Mouse (Mus musculus) megakaryocyte, adult 5-6 weeks (primary cell): Measurements from ENCODE around the gene Nupl1. TPM values are rescaled to one million over a fixed set of nuclear protein-coding genes. Genes with fewer than 3 reads are reported as not detected.

Source experiments
- ATAC-seq: 2 replicates; pipeline ENCODE4 v1.8.0; 2016; ENCODE audit warnings: mild to moderate bottlenecking, inconsistent platforms; ENCODE audit not compliant: poor library complexity, severe bottlenecking
- total RNA-seq, 2 experiments: library from RNA; stranded (forward) in 1 of 2; stranded (reverse) in 1 of 2; fragments of 153-499, 151-499 nt in 1 of 2; fragments of 221-1000, 200-1000 nt in 1 of 2; gene quantifications; 2 replicates each; pipeline versions ENCODE4 v1.2.3 to v1.2.4; 2015 to 2017

Nupl1 gene
- total RNA-seq, 2 experiments from 2014 or later, result not detected

DNA sequence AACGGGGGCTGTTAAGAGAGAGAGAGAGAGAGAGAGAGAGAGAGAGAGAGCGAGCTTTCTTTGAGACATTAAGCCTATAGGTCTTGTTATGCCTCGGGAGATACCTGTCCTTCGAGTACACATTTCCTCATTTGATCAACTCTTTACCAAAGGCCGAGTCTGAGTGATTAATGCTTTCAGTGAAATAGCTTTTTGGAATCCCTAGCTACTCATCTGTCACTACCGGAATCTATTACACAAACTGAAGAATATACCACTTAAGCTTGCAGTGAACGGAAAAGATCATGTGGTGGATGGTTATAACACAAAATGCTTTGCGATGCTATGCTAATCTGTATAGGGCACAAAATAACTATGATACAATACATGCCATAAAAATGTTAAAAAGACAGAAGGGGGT lies 865 bp downstream of the Nupl1 start:
- ATAC-seq, result no peak

DNA sequence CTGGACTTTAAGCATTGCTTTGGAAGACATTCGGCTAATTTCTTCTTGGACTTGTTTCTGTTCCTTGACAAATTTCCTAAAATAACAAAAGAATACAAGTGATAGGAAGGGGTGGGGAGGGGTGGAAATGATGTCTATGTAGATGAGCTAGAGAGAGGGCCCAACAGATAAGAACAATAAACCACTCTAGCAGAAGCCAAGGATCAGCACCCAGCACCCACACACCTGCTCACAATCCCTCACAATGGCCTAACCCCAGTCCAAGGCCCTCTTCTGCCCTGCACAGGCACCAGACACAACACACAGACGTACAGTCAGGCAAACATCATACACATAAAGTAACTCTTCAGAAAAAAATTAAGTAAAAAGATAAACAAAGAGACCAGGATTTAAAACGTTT lies 12.7 kb downstream of the Nupl1 start:
- ATAC-seq, result no peak

DNA sequence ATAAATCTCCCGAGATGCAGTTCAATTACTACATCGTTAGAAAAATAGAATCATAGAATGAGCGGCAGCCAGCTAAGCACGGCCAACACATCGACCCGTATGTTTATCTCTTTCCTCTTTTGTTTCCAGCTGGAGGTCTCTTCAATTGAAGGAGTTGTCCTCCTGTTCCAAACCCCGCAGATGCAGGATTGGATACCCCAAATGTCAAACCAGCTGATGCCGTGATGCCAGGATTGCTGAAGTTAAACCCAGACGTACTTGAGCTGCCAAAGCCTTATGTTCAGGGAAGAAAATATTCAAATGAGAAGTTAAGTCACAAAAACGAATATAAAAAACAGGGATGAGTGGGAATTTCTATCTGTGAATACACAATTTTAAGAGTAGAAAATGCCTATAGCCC lies 31.3 kb downstream of the Nupl1 start:
- ATAC-seq, result no peak

DNA sequence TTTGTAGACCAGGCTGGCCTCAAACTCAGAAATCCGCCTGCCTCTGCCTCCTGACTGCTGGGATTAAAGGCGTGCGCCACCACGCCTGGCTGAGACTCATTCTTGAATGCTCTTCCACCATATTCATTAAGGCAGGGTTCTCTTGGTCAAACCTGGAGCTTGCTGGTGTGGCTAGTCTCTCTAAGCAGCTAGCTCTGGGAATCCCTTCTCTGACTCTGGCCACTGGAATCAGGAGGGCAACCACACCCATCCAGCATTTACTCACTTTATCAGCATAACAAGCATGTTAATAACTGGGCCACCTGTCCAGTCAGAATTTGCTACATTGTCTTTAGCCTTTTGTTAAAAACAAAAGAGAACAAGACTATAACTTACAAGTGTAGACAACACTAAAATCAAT lies 33.6 kb downstream of the Nupl1 start:
- ATAC-seq, result no peak

DNA sequence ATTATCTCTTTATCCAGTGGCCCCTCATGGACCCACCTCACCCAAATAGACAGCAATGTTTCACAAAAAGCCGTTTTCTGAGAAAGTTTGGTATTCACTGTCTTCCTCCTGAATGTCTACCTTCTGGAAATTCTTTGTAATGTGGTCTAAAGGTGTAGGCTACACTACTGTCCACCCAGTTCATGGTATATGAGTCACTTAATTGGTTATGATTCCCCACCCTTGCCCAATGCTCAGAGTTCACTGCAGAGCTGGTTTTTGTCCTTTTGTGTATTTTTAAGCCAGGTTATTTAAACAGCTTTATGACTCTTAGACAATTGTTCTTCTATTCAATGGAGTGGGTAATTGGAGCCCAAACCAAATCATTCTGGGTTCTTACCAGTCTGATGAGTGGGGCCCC lies 35.1 kb downstream of the Nupl1 start:
- ATAC-seq, result no peak

DNA sequence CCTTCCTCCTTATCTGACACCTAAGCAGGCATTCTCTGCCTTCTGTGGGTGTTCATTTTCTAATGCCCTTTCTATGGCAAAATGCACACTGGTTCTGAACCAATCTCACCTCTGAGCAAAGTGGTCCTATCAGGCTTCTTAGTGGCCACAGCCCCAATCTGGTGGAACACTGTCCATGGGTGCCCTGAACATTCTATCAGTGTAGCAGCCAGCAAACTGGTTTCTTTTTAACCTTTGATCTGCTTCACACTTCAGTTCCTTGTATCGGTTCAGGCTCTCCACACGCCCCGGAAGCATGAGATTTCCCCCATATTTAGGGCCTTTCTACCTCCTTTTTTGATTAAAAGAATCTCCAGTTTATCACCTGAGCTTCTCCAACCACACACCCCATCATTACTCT lies 36.2 kb downstream of the Nupl1 start:
- ATAC-seq, result no peak

DNA sequence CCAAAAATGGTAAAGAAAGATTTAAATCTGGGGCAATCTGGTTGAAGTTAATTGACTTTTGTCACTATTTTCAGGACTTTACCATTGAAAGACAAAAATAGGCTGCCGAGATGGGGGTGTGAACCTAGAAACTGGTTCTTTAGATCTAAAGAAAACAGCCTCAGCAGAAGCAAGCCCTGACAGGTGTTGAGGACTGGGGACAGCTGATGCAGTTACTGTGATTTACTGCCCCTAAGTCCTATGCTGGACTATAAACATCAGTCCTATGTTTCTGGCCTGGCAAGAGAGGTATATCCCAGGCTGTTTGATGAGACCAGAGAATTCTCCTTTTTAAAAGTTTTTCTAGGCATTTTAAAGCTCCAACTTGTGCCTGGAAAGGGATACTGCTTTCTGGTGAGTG lies 37.2 kb downstream of the Nupl1 start:
- ATAC-seq, result no peak

DNA sequence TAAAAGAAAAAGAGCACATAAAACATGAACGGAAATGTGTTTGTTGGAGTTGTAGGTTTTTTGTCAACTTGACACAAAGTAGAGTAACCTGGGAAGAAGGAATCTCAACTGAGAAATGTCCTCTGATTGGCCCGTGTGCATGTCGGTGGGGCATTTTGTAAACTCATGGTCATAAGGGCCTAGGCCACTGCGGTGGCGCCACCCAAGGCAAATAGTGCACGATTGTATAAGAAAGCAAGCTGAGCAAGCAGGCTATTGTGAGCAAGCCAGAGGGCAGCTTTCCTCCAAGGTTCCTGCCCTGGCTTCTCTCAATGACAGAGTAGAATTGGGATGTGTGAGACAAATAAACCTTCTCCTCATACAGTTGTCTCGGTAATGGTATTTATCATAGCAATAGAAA lies 42.1 kb downstream of the Nupl1 start:
- no peak for ATAC-seq

DNA sequence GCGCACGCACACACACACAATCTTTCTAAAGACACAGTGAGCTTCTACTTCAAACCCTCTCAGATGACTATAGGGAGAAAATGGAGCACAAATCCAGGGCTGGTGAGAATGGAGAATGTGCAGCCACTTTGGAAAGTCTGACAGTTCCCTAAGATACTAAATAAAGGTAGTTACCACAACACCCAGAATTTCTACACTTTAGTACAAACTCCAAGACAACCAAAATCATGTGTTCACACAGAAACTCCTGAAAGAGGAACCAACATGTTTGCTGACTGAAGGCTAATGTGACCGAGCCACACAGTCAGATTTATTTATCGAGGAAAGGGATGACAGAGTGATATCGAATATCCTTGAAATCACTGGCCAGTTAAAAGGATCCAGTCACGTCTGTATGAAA lies 46.2 kb downstream of the Nupl1 start:
- ATAC-seq, result peak; percentile 62

DNA sequence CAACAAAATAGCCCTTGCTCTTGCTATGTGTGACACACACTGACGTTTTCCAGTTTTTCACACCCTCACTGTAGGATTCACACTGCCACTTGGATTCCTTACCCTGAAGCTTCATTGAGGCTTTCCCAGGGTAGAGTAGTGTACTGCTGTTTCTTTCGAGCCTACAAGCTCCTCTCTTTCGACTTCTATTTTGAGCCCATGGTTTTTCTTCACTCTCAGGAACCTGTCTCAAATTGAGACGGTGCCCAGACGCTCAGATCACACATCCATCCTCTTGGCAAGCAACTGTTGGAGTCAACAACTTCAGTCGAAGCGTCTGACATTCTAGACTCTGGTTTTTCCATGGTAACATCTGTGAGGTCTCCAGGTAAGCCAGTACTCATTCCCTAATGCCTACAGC lies 54.3 kb downstream of the Nupl1 start, which contains the start of gene Atp8a2:
Atp8a2 (minus strand) TSS at position 296 of the 400 bp plus-strand sequence.
- ATAC-seq, result no peak

DNA sequence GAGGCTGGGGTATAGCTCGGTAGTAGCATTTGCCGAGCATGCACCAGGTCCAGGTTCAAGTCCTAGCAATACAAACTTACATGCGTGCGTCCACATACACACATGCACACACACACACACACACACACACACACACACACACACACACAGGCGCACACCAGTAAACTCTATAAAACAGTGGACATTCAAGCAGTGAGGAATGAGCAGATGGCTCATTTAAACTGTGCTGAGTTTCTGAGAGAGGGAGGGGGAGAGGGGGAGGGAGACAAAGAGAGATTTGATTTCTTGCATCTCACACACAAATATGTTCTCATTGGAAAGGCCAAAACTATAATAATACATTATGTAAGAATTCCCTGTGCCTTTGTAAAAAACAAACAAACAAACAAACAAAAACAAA lies 55.2 kb downstream of the Nupl1 start:
- ATAC-seq, result no peak

DNA sequence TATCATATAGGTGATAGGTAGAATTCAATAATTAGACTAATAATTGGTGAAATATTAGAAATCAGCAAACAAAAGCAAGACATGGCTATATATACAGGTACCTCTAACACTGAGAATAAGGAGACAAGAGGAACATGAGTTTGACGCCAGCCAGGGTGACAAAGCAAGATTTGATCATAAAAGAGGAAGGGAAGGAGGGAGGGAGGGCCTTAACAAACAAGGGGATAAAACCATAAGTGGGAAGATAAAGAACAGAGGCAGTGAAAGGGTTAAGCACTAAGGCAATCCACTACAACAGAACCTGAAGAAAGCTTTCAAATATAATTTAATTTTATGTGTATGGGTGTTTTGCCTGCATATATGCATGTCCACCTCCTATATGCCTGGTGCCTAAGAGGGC lies 56.6 kb downstream of the Nupl1 start:
- peak; percentile 57; the same call in 1 of the 2 replicates for ATAC-seq

DNA sequence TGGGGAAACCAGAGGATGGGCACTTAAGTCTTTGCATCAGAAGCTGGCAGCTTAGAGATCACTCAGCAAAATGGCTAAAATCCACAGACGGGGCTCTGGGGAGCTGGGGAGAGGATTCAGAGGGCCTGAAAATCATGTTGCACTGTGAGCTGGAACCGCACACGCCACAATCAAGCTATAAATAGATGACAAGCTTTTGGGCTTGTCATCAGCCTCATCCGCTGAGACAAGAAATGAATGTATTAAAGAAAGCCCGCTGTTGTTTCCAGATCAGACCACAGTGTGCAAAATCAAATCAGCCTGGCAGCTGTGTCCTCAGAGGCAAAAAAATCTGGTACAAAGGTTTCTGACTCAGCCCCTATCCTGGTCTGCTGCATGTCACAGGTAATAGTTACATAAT lies 61.5 kb downstream of the Nupl1 start:
- no peak for ATAC-seq

DNA sequence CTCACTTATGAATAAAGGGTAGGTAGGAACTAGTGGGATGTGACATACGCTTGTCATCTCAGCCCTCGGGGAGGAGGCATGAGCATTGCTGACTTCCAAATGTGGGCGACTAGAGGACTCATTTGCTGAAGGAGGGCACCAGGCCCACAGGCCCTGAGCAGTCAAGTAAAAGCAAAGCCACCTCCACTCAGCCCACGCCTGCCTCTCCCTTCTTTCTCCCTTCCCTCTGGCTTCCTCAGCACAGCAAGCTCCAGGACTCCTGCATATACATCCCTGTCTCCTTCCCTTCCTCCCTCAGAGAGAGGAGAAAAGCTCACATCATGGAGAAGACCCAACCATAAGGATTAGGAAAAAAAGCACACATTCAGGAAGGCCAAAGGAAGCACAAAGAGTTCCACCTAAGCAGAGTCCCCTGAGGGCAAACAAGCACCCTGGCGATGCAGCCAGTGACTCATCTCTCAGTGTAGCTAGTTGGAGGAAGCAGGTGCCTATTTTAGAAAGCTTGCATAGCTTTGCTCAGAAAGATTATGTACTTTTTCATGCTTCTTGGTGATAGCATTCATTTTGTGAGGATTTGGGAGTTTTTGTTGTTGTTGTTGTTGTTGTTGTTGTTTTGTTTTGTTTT lies 62.9 kb downstream of the Nupl1 start:
- no peak for ATAC-seq

DNA sequence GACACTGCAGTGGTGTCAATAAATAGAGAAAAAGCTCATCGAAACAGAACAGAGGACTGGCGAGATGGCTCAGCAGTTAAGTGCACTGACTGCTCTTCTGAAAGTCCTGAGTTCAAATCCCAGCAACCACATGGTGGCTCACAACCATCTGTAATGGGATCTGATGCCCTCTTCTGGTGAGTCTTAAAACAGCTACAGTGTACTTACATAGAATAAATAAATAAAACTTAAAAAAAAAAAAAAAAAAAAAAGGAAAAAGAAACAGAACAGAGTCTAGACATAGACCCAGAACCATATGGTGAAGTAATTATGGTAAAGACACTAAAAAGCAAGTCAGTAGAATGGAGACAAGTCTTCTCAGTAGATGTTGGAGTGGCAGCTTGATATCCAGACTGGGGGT lies 69.9 kb downstream of the Nupl1 start:
- ATAC-seq, result no peak

DNA sequence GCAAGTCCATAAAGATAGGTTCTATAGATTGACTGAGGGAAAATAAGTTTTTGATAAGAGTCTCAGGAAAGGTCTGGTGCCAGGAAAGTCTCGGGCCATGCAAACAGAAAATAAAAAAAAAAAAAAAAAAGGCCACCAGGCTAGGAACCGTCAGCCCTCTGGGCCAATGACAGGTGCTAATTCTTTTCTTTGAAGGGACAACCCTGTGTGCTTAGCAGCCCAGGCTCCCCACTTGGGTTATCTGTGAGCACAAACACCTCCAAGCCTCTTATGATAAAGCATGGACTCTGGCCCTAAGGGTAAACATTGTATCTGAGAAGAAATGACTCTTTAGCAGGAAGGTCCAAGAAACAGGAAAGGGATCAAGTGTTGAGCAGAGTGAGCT lies 72.7 kb downstream of the Nupl1 start:
- ATAC-seq, result no peak

DNA sequence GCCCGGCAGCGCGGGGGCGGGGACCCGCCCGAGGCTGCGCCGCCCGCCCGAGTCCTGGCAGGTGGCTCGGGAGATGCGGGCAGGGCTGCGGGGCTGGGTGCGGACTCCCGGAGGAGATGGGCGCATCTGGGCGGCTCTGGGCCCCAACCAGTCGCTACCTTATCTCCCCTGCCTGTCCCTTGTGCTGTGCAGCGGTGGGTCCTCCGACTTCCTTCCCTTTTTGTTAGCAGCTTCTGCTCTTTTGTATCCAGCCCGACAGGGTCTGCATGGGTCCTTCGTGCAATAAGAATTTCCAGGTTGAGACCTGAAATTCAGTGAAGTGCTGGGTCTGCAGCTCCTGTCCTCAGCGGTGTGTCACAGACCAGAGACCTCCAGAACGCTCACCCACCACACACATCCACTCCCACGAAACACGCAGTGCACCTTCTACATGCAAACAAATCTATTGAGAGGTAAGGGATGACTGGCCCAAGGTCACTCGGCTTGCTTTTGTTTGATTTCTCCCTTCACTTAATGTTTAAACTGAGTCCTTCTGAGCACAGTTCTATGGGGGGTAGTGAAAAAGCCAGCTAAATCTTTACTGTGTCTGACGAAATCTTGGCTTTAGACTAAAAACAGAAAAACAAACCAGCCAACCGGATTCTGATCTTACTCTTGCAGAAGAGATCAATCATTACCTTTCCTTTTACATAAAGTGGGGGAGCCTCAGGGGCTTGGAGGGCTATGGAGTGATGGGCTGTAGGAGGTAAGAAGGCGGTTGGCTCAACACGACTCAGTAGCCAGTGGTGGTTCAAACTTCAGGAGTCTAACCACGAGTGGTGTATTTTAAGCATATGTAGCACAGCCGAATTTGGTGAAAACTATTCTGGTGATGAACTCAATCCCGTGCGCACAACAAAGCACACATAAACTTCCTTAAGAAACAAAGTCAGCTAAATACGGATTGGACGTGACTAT lies 73.3 kb downstream of the Nupl1 start:
- peak; percentile 56 for ATAC-seq

DNA sequence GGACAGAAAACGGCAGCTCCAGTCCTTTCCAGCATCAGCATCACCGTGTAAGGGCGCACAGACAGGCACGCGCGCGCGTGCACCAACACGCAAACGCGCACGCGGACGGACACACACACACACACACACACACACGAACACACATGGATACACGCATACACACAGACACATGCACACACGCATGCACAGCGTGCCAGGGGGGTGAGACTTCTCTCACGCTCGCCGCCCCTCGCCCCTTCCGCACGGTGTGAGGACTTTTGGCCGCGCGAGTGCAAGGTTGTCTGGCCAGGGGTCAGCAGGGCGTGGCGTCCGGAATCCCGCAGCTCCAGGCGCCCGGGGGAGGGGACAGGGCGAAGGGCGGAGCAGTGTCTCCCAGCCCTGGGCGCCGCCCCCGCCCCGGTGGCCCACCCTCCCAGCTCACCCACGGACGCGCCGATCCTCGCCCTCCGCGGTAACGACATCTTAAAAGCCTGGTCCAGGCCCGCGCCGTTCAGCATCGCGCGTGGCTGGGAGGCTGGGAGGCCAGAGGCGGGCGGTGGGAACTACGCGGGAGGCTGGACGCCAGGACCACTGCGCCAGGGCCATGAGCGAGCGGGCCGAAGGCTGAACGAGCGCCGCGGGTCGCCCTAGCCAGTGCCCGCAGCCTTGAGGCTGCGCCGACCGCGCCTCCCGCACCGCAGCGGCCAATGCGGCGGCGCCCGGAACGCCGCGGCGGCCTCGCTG lies 74.2 kb downstream of the Nupl1 start:
- ATAC-seq, result peak; percentile 68

DNA sequence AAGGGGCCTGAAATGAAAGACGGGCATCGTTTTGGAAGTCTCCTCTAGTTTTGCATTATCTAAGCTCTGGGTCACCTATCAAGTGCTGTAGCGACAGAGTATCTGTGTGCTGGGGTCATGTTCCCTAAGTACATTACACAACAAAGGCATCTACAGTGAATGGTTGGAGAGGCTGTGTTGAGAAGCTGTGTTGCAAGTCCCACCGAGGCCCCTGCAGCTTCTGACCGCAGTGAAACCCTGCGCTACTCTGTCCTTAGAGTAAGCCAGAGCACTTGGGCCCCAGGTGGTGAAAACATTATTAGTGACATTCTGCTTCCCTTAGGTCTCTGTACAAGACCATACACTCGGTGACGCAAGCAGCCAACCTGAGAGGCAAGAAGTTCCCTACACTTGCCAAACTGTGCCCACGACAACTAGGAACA lies 74.8 kb downstream of the Nupl1 start:
- ATAC-seq, result peak; percentile 64

DNA sequence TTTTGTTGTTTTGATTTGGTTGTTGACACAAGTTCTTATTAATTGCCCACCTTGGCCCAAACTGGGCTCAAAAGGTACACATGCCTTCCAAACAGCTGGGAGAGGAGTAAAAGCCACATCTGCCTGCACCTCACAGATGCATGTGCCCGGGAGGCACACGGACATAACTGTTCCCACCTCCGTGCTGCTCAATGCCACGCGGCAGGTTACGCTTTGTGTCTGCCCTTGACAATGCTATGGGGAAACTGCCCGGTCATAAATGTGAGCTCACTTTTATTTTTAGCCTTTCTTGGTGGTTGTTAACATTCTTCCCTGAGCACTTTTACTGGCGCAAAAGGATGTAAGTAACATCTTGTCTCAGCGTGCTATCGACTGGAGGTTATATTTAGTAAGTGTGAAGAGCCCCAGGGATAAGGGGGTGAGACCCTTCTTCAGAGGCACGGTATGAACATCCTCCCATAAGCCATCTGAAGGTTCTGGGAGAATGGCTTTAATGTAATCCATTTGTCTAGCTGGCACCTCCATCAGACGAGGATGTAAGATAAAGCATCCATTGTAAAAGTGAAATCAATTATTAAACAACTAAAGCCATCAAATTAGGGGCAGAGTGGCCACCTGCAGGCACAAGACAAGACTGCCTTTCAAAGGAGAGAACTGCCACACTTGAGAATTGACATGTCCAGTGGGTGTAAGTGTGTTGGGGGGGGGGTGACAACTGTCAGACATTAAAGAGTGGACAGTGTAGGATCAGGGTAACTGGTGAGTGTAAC lies 78.8 kb downstream of the Nupl1 start:
- no peak for ATAC-seq
